Mouse (Mus musculus) CH12.LX (cell line): ENCODE results near the gene Pus1. TPM values are rescaled to one million over a fixed set of nuclear protein-coding genes. Genes with fewer than 3 reads are reported as not detected.

Experiments
- DNase-seq: peaks from one replicate; pipeline ENCODE4 v3.0.0-alpha.2; 2013; ENCODE audit errors: extremely low read depth
- H3K27ac ChIP-seq: 2 replicates; pipeline ENCODE4 v1.5.1; 2012; ENCODE audit warnings: low read depth, mild to moderate bottlenecking, control low read depth, moderate library complexity; ENCODE audit not compliant: insufficient read depth
- H3K27me3 ChIP-seq: replicated peaks from 2 replicates; pipeline ENCODE3; 2012; ENCODE audit warnings: inconsistent platforms
- H3K36me3 ChIP-seq, 2 experiments: replicated peaks in 1 of 2; 2 replicates each; pipeline versions ENCODE3 to v1.6.1; 2012; ENCODE audit warnings: inconsistent platforms in 1 of 2, low read length in 1 of 2, mild to moderate bottlenecking in 1 of 2, mixed read lengths in 1 of 2, moderate library complexity in 1 of 2; ENCODE audit not compliant: control insufficient read depth in 1 of 2, insufficient read depth in 1 of 2
- H3K4me1 ChIP-seq, 2 experiments: 2 replicates each; pipeline ENCODE4 v1.6.1; 2012; ENCODE audit warnings: inconsistent platforms in 1 of 2, moderate library complexity in 1 of 2; ENCODE audit not compliant: insufficient read depth in 2 of 2, control insufficient read depth in 1 of 2
- H3K4me2 ChIP-seq: 2 replicates; pipeline ENCODE4 v1.6.1; 2012; ENCODE audit warnings: low read depth, mild to moderate bottlenecking, control low read depth; ENCODE audit not compliant: poor library complexity, insufficient read depth, severe bottlenecking
- H3K4me3 ChIP-seq, 3 experiments: fragments of 150-350 bp in 1 of 3; sonication (generic) in 1 of 3; replicated peaks in 1 of 3; 2 replicates each; pipeline versions ENCODE3 to v1.5.1; 2011 to 2012; ENCODE audit warnings: low read depth in 2 of 3, low read length in 2 of 3, mild to moderate bottlenecking in 2 of 3, moderate library complexity in 2 of 3, control low read depth in 1 of 3, improper control_type of control experiment in 1 of 3, inconsistent platforms in 1 of 3, mixed read lengths in 1 of 3; ENCODE audit not compliant: poor library complexity in 1 of 3
- H3K79me2 ChIP-seq: replicated peaks from 2 replicates; pipeline ENCODE4 v1.6.1; 2012; ENCODE audit warnings: mild to moderate bottlenecking, moderate library complexity; ENCODE audit not compliant: control insufficient read depth, poor library complexity, insufficient read depth, severe bottlenecking; ENCODE audit errors: extremely low read depth
- H3K9ac ChIP-seq: 2 replicates; pipeline ENCODE4 v1.6.1; 2012; ENCODE audit warnings: low read depth, mild to moderate bottlenecking, control low read depth, moderate library complexity; ENCODE audit not compliant: insufficient read depth
- H3K9me3 ChIP-seq: replicated peaks from 2 replicates; pipeline ENCODE3; 2012; ENCODE audit warnings: low read length, inconsistent platforms, mixed read lengths
- IRF4 ChIP-seq: IDR thresholded peaks from 2 replicates; pipeline ENCODE4 v1.6.1; 2014; ENCODE audit warnings: low read depth, mild to moderate bottlenecking, inconsistent platforms, low read length, improper control_type of control experiment
- JUND ChIP-seq: conservative IDR thresholded peaks from 2 replicates; pipeline ENCODE4 v1.6.1; 2011; ENCODE audit warnings: low read depth, low read length, improper control_type of control experiment
- MAZ ChIP-seq: IDR thresholded peaks from 2 replicates; pipeline ENCODE4 v1.6.1; 2012; ENCODE audit warnings: low read depth, mild to moderate bottlenecking, inconsistent platforms, low read length, improper control_type of control experiment, moderate library complexity
- NELFE ChIP-seq: IDR thresholded peaks from 2 replicates; pipeline ENCODE4 v1.6.1; 2011; ENCODE audit warnings: low read depth, low read length, improper control_type of control experiment
- NRF1 ChIP-seq: IDR thresholded peaks from 2 replicates; pipeline ENCODE4 v1.6.1; 2014; ENCODE audit warnings: low read depth, mild to moderate bottlenecking, inconsistent platforms, low read length, improper control_type of control experiment, moderate library complexity
- SIN3A ChIP-seq: IDR thresholded peaks from 2 replicates; pipeline ENCODE4 v1.6.1; 2012; ENCODE audit warnings: low read length, improper control_type of control experiment, inconsistent platforms
- UBTF ChIP-seq: IDR thresholded peaks from 2 replicates; pipeline ENCODE4 v1.6.1; 2012; ENCODE audit warnings: low read depth, mild to moderate bottlenecking, inconsistent platforms, low read length, improper control_type of control experiment, moderate library complexity
- USF2 ChIP-seq: conservative IDR thresholded peaks from 2 replicates; pipeline ENCODE4 v1.6.1; 2011; ENCODE audit warnings: low read depth, low read length, improper control_type of control experiment
- ZMIZ1 ChIP-seq: IDR thresholded peaks from 2 replicates; pipeline ENCODE4 v1.6.1; 2012; ENCODE audit warnings: low read depth, mild to moderate bottlenecking, inconsistent platforms, low read length, improper control_type of control experiment
- dilution Hi-C: fragments of 300-500 bp; cut with MboI; formaldehyde crosslinking; loops from 2 replicates; pipeline ENCODE4 v1.14.3; 2020; ENCODE audit warnings: low sequenced_read_pairs; ENCODE audit not compliant: extremely low pct_unique_long_range_greater_than_20kb, extremely low pct_ligation_motif_present
- in situ Hi-C: fragments of 300-500 bp; cut with MboI; formaldehyde crosslinking; loops from 3 replicates; pipeline ENCODE4 v1.14.3; 2019; ENCODE audit warnings: low sequenced_read_pairs, low pct_ligation_motif_present, low pct_unique_long_range_greater_than_20kb, mixed read lengths
- polyA plus RNA-seq: library from polyadenylated mRNA; unstranded; fragments of >175 nt; gene quantifications from 2 replicates; pipeline ENCODE4 v1.2.1, GENCODE M21; 2012; ENCODE audit warnings: low read depth; ENCODE audit not compliant: insufficient read length
- total RNA-seq, 2 experiments: library from RNA; depleted of rRNA; stranded (reverse); fragments of 300-350 nt in 1 of 2; fragments of >200 nt in 1 of 2; gene quantifications; 2 replicates each; pipeline ENCODE4 v1.2.3; 2012 to 2014

Gene Pus1
- total and polyA plus RNA-seq, 3 experiments, result 59.1 to 84.6 (median 72.4) TPM

GRCm38 (mm10) chr5:110739496-110740275 lies 40.8 kb downstream of the Pus1 start:
- dilution Hi-C loops (no loop called here), in situ Hi-C loops (no loop called here)
- Histone ChIP-seq H3K27me3 (no peaks in the 10 kb centered on the region), H3K4me3 (no peak overlapping the region), H3K4me2 (no peak overlapping the region), H3K9ac (no peak overlapping the region), H3K9me3 (no peaks in the 10 kb centered on the region), H3K36me3 (peaks cover 51 to 84% of the 10 kb centered on the region in 2 experiments), H3K4me1 (peaks cover 6 to 26% of the 10 kb centered on the region in 2 experiments; a peak in 2 of 4 replicates), H3K79me2 (peaks cover 28% of the 10 kb centered on the region), H3K27ac (no peak overlapping the region)
- peak; percentile 59; the same call in 1 of the 2 replicates for TF ChIP-seq IRF4
- no peak for TF ChIP-seq NRF1
- DNase-seq, result no peak

- in situ Hi-C loops, result no loop called here
- Histone ChIP-seq H3K9ac (no peak overlapping the region), H3K27me3 (no peaks in the 10 kb centered on the region), H3K9me3 (no peaks in the 10 kb centered on the region), H3K27ac (no peak overlapping the region), H3K4me1 (peaks cover 4 to 13% of the 10 kb centered on the region in 2 experiments; a peak in 2 of 4 replicates), H3K79me2 (0 out of 2 replicates have a peak, but pooled peaks cover 2% of the 10 kb centered on the region), H3K4me2 (no peak overlapping the region), H3K4me3 (no peak overlapping the region), H3K36me3 (peaks cover 72 to 87% of the 10 kb centered on the region in 2 experiments)
- no peak for TF ChIP-seq USF2
- no peak for TF ChIP-seq ZMIZ1
- dilution Hi-C loops, result no loop called here
- no peak for DNase-seq
These were observed 44.9 kb downstream of the Pus1 start for GRCm38 (mm10) chr5:110735606-110736005.

- dilution Hi-C loops (no loop called here), in situ Hi-C loops (no loop called here)
- 0 out of 2 replicates have a peak, but pooled peaks cover under 1% of the 10 kb centered on the region for H3K79me2 ChIP-seq
- H3K9ac ChIP-seq, result no peak overlapping the region
- H3K4me3 ChIP-seq, result no peak overlapping the region
- H3K9me3 ChIP-seq, result no peaks in the 10 kb centered on the region
- H3K4me1 ChIP-seq, result no peaks in the 10 kb centered on the region
- peaks cover 60 to 80% of the 10 kb centered on the region in 2 experiments for H3K36me3 ChIP-seq
- no peaks in the 10 kb centered on the region for H3K27me3 ChIP-seq
- TF ChIP-seq NELFE (no peak), SIN3A (no peak), MAZ (no peak), UBTF (no peak), JUND (no peak), ZMIZ1 (no peak)
- no peak overlapping the region for H3K4me2 ChIP-seq
- DNase-seq, result no peak
- H3K27ac ChIP-seq, result no peak overlapping the region
These were observed 47.1 kb downstream of the Pus1 start for GRCm38 (mm10) chr5:110733231-110733823.
